Mouse (Mus musculus): Measurements from ENCODE around the gene 9530053A07Rik.
"Not testable (repeated sequence)": the region's sequence is repeated elsewhere in the genome, so short reads cannot be mapped to it uniquely, and the experiment has no call there.

The 9530053A07Rik gene

DNA sequence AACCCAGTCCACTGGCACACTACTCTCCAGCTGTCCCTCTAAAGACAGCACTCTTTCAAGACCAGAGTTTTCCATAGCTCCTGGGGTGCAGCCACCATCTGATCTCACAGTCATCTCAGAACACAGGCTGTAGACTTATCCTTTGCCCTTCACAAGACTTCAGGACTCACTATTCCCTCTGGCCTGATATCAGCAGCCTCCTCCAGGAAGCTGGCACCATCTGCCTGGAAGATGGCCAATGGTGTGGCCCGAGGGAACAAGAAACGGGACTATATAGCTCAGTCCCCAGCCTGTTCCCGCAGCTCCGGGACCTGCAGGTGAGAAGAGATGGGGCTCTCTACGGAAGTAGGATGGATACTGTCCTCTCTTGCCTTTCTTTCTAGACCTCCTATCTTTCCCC lies at the start of gene 9530053A07Rik:
9530053A07Rik (plus strand) TSS at position 301 of the 400 bp plus-strand sequence.
- DNase-seq (ENCODE audit: low spot score) = no peak

DNA sequence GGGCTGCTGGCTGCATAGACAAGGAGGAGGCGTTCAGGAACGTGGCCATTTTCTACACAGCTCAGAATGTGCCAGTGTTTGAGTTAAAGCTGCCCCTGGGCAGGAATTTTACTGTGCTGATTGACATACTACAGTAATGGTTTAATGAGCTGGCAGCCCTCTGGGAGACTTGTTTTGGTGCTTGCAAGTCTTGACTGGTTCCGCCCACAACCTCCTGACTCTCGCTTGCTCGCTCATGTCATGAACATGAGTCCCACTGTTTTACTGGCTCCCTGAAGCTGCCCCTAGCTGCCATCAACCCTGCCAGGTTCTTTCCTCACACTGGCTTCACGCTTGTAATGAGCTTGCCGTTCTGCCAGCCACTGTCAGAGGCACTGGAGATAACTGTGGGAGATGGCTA lies 45.1 kb upstream of the 9530053A07Rik start:
- DNase-seq (ENCODE audit: low spot score) = no peak

DNA sequence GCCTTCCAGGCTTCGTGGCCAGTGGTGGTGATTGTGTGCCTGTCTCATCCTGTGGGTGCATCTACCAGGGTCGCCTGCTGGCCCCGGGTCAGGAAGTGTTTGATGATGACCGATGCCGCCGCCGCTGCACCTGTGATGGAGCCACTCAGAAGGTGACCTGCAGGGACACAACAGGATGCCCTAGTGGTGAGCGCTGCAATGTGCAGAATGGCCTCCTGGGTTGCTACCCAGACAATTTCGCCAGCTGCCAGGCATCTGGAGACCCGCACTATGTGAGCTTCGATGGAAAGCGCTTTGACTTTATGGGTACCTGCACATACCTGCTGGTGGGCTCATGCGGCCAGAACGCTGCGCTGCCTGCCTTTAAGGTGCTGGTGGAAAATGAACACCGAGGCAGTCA lies 43.0 kb upstream of the 9530053A07Rik start:
- no peak for DNase-seq (ENCODE audit: low spot score)

DNA sequence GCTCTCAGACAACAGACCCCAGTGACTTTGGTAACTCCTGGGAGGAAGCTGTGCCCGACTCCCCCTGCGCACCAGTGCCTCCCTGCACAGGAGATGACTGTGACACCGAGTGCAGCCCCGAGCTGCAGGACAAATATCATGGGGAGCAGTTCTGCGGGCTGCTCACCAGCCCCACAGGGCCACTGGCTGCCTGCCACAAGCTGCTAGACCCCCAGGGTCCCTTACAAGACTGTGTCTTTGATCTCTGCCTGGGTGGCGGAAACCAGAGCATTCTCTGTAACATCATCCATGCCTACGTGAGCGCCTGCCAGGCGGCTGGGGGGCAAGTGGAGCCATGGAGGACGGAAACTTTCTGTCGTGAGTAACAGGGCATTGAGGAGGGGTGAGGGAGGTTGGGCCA lies 35.7 kb upstream of the 9530053A07Rik start:
- DNase-seq (ENCODE audit: low spot score) = no peak

DNA sequence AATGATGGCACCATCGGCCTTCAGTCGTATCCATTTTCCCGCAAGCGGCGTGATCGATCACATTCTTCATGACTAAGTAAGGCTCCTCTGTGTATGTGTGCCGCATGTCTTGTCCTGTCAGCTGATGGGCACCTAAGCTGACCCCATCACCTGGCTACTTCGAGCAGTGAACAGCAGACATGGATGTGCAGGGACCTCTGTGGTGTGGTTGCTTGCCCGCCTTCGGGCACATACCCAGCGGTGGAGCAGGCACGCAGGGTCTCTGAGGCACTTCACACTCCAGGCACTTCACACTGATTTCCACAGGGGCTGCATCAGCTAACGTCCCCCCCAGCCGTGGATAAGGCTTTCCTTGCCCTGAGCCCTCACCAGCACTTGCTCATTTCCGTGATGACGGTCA lies 30.2 kb upstream of the 9530053A07Rik start:
- DNase-seq (ENCODE audit: low spot score) = no peak

DNA sequence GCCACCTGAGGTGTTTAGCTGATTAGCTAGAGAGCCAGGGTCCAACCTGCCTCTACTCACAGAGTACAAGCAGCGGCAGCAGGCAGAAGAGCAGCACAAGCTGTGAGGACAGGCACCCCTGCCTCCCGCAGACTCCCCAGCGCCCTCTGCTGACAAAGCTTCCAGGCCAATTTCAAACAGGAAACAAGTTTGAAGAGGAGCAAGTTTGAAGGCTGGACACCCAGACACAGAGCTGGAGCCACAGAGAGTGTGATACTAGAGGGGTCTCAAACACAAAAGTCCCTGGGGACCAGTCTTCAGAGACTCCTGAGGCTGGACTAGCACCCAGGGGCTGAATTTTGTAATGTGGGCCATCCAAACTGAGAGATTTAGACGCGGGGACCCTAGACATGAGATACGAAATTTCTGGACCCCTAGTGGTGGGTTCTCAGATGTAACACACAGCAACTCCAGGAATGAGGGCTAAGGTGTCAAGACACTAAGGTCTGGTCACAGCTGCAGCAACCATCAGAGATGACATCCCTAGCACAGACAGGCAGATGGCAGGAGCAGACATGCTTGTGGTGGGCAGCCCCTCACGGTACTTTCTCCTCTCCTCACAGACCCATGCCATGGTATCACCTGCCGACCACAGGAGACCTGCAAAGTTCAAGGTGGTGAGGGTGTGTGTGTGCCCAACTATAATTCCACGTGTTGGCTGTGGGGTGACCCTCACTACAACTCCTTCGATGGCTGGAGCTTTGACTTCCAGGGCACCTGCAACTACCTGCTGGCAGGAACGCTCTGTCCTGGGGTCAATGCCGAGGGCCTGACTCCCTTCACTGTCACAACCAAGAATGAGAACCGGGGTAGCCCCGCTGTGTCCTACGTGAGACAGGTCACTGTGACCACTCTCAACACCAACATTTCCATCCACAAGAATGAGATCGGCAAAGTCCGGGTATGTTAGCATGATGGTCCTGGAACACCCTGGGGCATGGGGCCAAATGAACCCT lies 28.4 kb upstream of the 9530053A07Rik start:
- DNase-seq (ENCODE audit: low spot score) = peak; percentile 18

DNA sequence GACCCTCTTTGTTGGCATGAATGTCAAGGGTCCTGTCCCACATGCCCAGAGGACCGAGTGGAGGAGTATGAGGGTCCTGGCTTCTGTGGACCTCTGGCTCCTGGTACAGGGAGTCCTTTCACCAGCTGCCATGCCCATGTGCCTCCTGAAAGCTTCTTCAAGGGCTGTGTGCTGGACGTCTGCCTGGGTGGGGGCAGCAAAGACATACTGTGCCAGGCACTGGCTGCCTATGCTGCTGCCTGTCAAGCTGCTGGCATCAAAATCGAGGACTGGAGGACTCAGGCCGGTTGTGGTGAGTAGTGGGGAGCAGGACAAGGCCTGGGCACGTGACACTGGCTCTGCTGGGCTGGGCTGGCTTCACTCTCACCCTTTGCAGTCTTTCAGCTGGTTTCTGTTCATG lies 26.3 kb upstream of the 9530053A07Rik start:
- not testable (repeated sequence) for DNase-seq (ENCODE audit: low spot score)

DNA sequence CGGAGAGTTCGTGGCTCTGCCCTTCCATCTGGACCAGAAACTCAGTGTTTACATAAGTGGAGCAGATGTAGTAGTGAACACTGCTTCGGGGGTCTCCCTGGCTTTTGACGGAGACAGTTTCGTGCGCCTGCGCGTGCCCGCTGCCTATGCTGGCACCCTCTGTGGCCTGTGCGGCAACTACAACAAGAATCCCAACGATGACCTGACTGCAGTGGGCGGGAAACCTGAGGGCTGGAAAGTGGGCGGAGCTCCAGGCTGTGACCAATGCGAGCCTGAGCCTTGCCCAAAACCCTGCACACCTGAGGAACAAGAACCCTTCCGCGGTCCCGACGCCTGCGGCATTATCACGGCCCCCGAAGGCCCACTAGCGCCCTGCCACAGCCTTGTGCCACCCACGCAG lies 24.6 kb upstream of the 9530053A07Rik start:
- DNase-seq (ENCODE audit: low spot score) = peak; percentile 43

DNA sequence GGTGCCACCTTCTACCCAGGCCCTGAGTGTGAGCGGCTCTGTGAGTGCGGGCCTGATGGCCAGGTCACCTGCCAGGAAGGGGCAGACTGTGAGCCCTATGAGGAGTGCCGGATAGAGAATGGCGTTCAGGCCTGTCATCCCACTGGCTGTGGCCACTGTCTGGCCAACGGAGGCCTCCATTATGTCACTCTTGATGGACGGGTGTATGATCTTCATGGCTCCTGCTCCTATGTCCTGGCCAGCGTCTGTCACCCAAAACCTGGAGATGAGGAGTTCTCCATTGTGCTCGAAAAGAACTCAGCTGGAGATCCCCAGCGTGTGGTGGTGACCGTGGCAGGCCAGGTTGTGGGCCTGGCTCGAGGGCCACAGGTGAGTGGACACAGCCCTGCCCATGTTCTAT lies 23.0 kb upstream of the 9530053A07Rik start:
- no peak for DNase-seq (ENCODE audit: low spot score)

DNA sequence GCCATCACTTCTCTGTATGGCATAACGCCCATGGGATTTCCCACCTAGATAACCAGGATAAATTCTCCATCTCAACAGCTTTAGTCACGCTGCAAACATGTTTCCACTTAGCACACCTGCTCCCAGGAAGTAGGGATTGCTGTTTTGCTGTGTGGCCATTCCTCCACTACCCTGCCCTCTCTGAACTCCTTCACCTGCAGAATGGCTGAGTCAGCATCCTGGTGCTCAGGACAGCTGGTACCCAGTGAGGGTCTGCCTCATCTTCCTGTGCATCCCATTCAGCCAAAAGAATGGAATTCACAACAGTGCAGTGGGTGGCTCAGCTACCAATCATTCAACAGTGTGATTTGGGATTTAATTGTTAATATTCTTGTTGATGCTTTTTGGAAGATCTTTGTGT lies 14.6 kb upstream of the 9530053A07Rik start:
- DNase-seq (ENCODE audit: low spot score) = no peak

DNA sequence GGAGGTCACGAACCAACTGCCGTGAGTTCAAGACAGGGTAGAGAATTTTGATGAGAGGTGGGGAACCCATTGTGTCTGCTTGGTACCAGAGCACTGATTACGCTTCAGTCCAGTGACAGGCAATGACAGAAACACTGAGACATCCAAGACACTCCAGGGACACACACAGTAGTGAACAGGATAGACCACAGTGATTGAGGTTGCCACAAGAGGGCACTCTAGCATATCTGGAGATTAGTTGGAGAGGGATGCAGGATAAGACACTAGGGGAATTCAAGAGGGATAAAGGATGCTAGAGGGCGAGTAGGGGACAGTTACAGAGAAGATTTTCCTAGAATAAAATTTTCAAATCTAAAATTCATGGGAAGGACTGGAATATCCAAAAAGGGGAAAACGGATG lies 8.3 kb downstream of the 9530053A07Rik start:
- DNase-seq (ENCODE audit: low spot score) = peak; percentile 72

DNA sequence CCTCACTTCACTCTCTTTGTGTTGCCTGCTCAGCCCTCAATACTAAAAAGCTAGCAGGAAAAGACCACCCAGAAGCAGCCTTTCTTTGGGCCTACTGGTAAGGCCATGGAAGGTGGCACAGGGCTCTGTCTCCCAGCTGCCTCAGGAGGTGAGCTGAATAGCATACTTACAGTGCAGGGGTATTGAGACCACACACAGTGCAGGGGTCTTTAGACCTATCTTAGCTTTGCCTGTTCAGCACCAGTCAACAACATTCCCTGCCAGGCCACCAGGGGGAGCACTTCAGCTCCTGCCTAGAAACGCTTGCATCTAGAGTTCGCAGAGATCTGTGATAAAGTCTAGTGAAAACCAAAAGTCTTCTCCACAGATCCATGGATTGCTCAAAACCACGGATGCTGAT lies 19.0 kb downstream of the 9530053A07Rik start:
- DNase-seq (ENCODE audit: low spot score) = peak; percentile 84

DNA sequence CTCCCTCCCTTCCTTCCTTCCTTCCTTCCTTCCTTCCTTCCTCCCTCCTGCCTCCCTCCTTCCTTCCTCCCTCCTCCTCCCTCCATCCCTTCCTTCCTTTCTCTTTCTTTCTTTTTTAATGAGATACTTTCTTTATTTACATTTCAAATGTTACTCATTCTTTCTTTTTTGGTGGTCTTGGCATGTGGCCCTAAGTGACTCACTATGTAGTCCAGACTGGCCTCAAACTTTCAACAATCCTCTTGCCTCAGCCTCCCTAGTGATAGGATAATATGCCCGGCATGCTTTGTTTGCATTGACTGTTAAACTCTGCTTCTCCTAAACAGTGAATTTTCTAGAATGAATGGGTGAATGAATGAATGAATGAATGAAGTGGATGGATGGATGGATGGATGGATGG lies 20.6 kb downstream of the 9530053A07Rik start:
- no peak for DNase-seq (ENCODE audit: low spot score)

DNA sequence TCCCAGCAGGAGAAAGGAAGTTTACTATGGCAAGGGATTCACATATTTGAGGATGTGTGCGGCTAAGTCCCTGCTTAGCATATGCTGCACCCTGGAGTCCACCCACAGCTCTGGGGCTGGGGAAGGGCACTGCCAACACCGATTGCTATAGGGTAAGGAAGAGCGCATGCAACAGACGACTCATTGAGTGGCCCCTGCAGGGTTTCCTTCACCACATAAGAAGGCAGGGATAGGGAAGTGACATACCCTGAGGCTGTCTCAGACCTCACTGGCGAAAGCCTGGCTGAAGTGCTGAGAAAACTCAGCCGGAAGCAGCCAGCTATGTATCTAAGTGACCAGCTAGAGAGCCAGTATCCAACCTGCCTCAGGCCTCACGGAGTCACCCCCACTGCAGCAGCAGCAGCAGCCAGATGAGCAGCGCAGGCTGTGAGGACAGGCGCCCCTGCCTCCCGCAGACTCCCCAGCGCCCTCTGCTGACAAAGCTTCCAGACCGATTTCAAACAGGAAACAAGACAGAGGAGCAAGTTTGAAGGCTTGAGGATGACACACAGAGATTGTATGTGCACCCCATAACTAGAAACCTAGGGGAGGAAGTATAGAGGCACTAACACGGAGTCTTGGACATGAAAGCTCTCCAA lies 22.4 kb downstream of the 9530053A07Rik start:
- DNase-seq (ENCODE audit: low spot score) = peak; percentile 66

DNA sequence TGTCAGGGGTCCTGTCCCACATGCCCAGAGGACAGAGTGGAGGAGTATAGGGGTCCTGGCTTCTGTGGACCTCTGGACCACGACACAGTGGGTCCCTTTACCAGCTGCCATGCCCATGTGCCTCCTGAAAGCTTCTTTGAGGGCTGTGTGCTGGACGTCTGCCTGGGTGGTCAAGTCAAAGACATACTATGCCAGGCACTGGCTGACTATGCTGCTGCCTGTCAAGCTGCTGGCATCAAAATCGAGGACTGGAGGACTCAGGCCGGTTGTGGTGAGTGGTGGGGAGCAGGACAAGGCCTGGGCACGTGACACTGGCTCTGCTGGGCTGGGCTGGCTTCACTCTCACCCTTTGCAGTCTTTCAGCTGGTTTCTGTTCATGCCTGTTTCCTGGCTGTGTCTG lies 24.3 kb downstream of the 9530053A07Rik start:
- not testable (repeated sequence) for DNase-seq (ENCODE audit: low spot score)

DNA sequence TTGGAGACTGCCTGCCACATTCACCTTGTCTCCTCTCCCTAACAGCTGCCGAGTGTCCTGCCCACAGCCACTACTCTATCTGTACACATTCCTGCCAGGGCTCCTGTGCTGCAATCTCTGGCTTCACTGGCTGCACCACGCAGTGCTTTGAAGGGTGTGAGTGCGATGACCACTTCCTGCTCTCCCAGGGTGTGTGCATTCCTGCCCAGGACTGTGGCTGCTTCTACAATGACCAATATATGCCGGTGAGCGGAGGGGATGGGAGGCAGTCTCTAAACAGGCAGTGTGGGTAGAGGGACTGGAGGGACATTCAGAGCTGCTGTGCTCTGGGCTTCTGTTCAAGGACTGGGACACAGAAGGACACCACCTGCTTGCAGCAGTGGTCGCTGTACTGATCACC lies 30.0 kb downstream of the 9530053A07Rik start:
- no peak for DNase-seq (ENCODE audit: low spot score)

DNA sequence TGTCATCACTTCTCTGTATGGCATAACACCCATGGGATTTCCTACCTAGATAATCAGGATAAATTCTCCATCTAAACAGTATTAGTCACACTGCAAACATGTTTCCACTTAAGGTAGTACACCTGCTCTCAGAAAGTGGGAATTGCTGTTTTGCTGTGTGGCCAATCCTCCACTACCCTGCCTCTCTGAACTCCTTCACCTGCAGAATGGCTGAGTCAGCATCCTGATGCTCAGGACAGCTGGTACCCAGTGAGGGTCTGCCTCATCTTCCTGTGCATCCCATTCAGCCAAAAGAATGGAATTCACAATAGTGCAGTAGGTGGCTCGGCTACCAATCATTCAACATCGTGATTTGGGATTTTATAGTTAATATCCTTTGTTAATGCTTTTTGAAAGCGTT lies 30.6 kb downstream of the 9530053A07Rik start:
- no peak for DNase-seq (ENCODE audit: low spot score)

DNA sequence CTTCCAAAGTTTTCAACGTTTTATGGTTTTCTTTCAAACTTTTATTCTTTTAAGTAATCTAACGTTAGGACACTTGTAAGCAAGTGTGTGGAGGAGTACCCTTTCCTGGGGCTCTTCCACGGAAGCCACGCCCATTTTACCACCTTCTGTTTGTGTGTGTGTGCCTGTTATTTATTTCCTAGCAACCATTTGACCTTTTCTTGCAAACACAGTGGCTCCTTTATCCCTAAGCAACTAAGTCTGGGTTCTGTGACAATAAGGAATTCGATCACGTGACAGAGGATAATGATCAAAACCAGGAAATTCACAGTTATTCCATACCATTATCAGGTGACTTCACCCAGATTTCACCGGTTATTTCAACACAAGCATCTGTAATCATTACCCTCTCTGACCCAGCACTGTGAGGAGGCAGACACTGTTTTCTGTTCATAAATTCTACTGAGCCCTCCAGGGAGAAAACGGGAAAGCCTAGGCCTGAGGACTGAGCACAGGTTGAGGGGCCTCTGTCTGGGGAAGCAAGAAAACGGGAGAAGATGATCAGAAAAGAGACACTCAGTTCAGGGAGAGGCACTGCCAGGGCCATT lies 32.0 kb downstream of the 9530053A07Rik start:
- DNase-seq (ENCODE audit: low spot score) = no peak

DNA sequence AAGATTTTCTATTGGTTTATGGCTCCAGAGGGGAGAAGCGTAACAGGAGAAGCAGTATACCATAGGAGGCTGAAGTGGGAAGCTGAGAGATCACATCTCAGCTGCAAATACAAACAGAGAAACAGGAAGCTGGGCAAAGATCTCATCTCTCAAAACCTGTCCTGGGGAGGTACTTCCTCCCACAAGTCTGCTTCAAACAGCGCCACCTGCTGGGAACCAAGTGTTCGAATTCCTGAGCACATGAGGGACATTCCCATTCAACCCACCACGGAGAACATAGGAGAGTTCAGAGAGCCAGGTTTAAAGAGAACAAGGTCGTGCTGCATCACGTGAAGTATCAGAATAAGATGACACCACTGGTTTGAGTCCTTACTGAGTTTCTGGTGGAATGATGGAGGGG lies 36.1 kb downstream of the 9530053A07Rik start:
- DNase-seq (ENCODE audit: low spot score) = no peak

DNA sequence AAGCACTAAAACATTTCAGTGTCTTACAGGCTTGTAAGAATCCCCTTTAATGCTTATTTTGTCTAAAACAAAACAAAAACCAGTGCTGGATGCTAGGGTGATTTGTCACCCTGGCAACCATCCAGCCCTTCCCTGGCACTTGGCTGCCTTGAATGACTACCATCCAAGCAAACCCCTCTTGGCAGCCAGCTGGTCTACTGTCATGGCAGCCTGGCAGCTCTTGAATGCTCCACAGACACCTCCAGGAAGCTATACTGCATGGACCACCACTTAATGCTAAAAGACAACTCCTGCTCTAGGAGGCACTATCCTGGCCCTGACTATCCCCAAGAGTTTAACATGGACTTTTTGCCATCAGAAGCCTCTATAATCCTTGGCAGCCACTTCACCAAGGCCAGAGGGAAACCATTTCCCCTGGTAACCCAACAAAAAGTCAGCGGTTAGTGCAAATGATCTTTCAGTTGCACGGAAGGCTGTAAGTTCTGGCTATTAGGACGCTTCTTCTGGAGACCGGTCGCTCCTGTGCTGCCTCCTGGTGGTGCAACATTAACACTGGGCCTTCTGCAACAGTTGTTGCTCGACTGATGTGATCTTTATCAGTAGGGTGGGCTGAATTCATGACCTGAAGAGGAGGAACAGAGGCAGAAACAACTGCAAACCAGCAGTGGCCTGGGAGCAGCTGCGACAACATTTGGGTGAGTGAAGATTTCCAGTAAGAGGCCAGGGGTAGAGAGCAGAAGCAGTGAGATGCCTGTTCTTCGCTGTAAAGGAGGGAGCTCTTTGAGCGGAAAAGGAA lies 39.3 kb downstream of the 9530053A07Rik start:
- DNase-seq (ENCODE audit: low spot score) = peak; percentile 83

DNA sequence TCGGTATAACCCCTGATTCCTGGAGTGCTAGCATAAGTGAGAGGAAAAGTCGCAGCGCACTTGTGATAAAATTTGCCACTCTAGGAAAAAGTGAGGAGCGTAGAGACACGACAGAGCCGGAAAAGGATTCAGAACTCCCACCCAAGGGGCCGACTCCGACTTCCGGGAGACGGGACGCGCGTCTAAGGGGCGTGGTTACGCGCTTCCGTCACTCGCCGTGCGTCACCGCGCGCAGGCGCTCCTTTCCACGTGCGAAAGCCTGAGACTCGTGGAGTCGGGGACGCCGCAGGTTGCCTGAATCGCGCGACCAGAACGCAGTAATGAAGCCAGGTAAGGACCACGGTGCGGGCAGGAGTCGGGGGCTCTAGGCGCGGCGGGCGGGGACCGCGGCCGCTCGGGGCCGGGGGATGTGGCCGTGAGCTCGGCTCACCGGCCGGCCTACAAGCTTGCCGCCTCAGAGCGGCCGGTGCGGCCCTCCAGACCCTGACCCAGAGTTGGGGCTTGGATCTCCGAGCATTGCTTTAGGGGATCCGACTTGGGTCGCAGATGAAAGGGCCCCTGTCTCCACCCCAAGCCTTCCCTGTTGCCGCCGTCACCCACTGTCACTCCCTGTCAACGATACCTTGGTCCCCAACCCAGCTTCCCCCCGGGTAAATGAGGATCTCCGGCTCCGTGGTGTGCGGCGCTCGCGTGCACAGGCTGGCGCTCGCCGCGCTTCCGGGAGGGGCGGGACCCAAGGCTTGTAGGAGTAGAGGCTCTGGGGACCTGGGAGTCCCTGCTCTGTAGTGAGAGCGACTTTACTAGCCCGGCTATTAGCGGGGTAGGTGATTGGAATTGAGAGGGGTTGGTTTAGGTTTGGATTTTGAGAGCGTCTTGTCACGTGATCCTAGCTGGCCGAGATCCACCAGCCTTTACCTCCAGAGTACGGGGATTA lies 40.5 kb downstream of the 9530053A07Rik start, which contains the start of gene Fbl:
Fbl (plus strand) TSS at position 222 of the 934 bp plus-strand sequence.
- DNase-seq (ENCODE audit: low spot score) = peak; percentile 96
